Mouse (Mus musculus) stomach, embryonic 16.5 days (tissue): ENCODE data around the gene Kti12. TPM values are rescaled to one million over a fixed set of nuclear protein-coding genes. Genes with fewer than 3 reads are reported as not detected.

Experiments used
- ATAC-seq: fragments of 200-750 bp; cut with Nextera tagmentation; 2 replicates; pipeline ENCODE4 v1.8.0; 2017; ENCODE audit warnings: moderate number of reproducible peaks, moderate TSS enrichment; ENCODE audit not compliant: insufficient read depth, low FRiP score
- H3K27ac ChIP-seq: fragments of 300-500 bp; sonication (generic); 2 replicates; pipeline ENCODE4 v1.5.1; 2014; ENCODE audit warnings: low read length
- H3K27me3 ChIP-seq: fragments of 300-500 bp; sonication (generic); 2 replicates; pipeline ENCODE4 v1.6.1; 2014; ENCODE audit warnings: low read length, control low read depth, mixed read lengths; ENCODE audit not compliant: control insufficient read depth, insufficient read depth
- H3K36me3 ChIP-seq: fragments of 300-500 bp; sonication (generic); 2 replicates; pipeline ENCODE4 v1.6.1; 2014; ENCODE audit warnings: low read length; ENCODE audit not compliant: control insufficient read depth, insufficient read depth
- H3K4me1 ChIP-seq: fragments of 300-500 bp; sonication (generic); 2 replicates; pipeline ENCODE4 v1.6.1; 2014; ENCODE audit warnings: low read length, control low read depth, mixed read lengths; ENCODE audit not compliant: control insufficient read depth, insufficient read depth
- H3K4me2 ChIP-seq: fragments of 300-500 bp; sonication (generic); 2 replicates; pipeline ENCODE4 v1.6.1; 2014; ENCODE audit warnings: low read depth, low read length, mixed read lengths
- H3K4me3 ChIP-seq: fragments of 300-500 bp; sonication (generic); replicated peaks from 2 replicates; pipeline ENCODE4 v1.5.1; 2014; ENCODE audit warnings: mild to moderate bottlenecking, low read length
- H3K9ac ChIP-seq: fragments of 300-500 bp; sonication (generic); 2 replicates; pipeline ENCODE4 v1.6.1; 2014; ENCODE audit warnings: low read length
- H3K9me3 ChIP-seq: fragments of 300-500 bp; sonication (generic); replicated peaks from 2 replicates; pipeline ENCODE4 v1.6.1; 2016; ENCODE audit warnings: low read length, control low read depth; ENCODE audit not compliant: control insufficient read depth
- WGBS: fragments of 180-500 bp; shearing (Covaris S2); extraction: QIAGEN DNeasy Blood & Tissue Kit; methylation state at CpG from one replicate; pipeline ENCODE4 v1.1.7; 2014; 5-methylcytosine and 5-hydroxymethylcytosine counted together
- polyA plus RNA-seq: library from polyadenylated mRNA; unstranded; fragments of >200 nt; fragmentation: Nextera tagmentation; extraction: Ambion mirVana; gene quantifications from 2 replicates; pipeline ENCODE4 v1.2.1, GENCODE M21; 2015

Gene Kti12
- polyA plus RNA-seq, 1 experiment from 2014 or later: 41.6 TPM

- no peaks in the 10 kb centered on the region for H3K4me1 ChIP-seq
- H3K27ac ChIP-seq: no peak overlapping the region
- H3K36me3 ChIP-seq: no peaks in the 10 kb centered on the region
- no peak overlapping the region for H3K4me2 ChIP-seq
- H3K9me3 ChIP-seq: no peaks in the 10 kb centered on the region
- H3K4me3 ChIP-seq: no peak overlapping the region
- H3K27me3 ChIP-seq: no peaks in the 10 kb centered on the region
- no peak for ATAC-seq
- H3K9ac ChIP-seq: no peak overlapping the region
- 53% methylated on average over 4 of the region's 4 CpGs for WGBS
Observed at GRCm38 (mm10) chr4:108887456-108887855, 39.9 kb downstream of the Kti12 start.

- no peak for ATAC-seq
- Histone ChIP-seq H3K9ac (no peak overlapping the region), H3K27ac (no peak overlapping the region), H3K36me3 (no peaks in the 10 kb centered on the region), H3K4me2 (no peak overlapping the region), H3K27me3 (no peaks in the 10 kb centered on the region), H3K4me1 (no peaks in the 10 kb centered on the region), H3K4me3 (no peak overlapping the region), H3K9me3 (no peaks in the 10 kb centered on the region)
- 85% methylated on average over 6 of the region's 6 CpGs for WGBS
Observed at GRCm38 (mm10) chr4:108890876-108891275, 43.3 kb downstream of the Kti12 start.

Other genes with a start within 250 kb of the Kti12 start
- gene Cc2d1b, start 227.8 kb upstream of the Kti12 start, polyA plus RNA-seq: 30.1 and 34.1 TPM in 2 replicates
- gene 3110021N24Rik, start 128.1 kb upstream of the Kti12 start, polyA plus RNA-seq: 0.79 and 1.00 TPM in 2 replicates
- 2.3 and 2.5 TPM in 2 replicates for gene Zfyve9, start 67.0 kb upstream of the Kti12 start, polyA plus RNA-seq
- 109 and 130 TPM in 2 replicates for gene Btf3l4, start 14.2 kb upstream of the Kti12 start, polyA plus RNA-seq
- gene Txndc12, start 13.2 kb upstream of the Kti12 start, polyA plus RNA-seq: 92.4 and 104 TPM in 2 replicates
- 0.79 and 1.5 TPM in 2 replicates for gene A730015C16Rik, start 834 bp downstream of the Kti12 start, polyA plus RNA-seq
- gene Rab3b, start 31.3 kb downstream of the Kti12 start, polyA plus RNA-seq: 10.3 and 11.6 TPM in 2 replicates
- gene Nrd1, start 152.9 kb downstream of the Kti12 start, polyA plus RNA-seq: 61.8 and 64.5 TPM in 2 replicates